Mouse (Mus musculus): ENCODE measurements around the gene Faf1. TPM values are rescaled to one million over a fixed set of nuclear protein-coding genes. Genes with fewer than 3 reads are reported as not detected.

The Faf1 gene
- polyA plus RNA-seq, 1 experiment from 2014 or later = 32.5 TPM

DNA sequence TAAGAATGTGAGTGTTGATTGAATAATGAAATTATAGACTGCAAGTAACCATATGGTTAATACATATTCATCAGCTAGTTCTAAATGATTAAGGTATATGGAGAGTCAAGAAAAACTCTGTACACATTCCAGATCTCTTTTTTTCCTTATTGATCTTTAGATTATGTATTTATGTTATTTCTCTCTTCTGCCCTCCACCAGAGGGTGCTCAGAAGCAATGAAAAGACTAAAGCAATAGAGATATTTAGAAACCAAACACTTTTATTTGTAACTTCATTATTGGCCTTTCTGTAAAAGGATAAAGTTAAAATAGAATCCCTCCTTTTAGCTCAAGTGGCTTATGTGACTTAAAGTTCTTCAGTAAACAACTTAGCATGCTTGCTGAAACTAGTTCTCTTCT lies 143.1 kb downstream of the Faf1 start:
- DNase-seq (ENCODE audit: low spot score) = no peak
- no peaks in the 10 kb centered on the region for H3K36me3 ChIP-seq
- no peaks in the 10 kb centered on the region for H3K27me3 ChIP-seq (ENCODE audit: insufficient read depth, poor library complexity, severe bottlenecking)
- H3K9me3 ChIP-seq = no peaks in the 10 kb centered on the region
- no peak overlapping the region for H3K27ac ChIP-seq
- no peaks in the 10 kb centered on the region for H3K4me1 ChIP-seq (replicated peaks)
- no peak overlapping the region for H3K4me3 ChIP-seq

- H3K4me3 ChIP-seq = no peak overlapping the region
- H3K27me3 ChIP-seq (ENCODE audit: insufficient read depth, poor library complexity, severe bottlenecking) = no peaks in the 10 kb centered on the region
- H3K9me3 ChIP-seq = no peaks in the 10 kb centered on the region
- 89% methylated on average over 3 of the region's 3 CpGs for WGBS
- DNase-seq (ENCODE audit: low spot score) = no peak
- no peaks in the 10 kb centered on the region for H3K4me1 ChIP-seq (replicated peaks)
- H3K36me3 ChIP-seq = peaks cover 7% of the 10 kb centered on the region; the same call in 1 of the 2 replicates
- H3K27ac ChIP-seq = no peak overlapping the region
Measured at GRCm38 (mm10) chr4:109829800-109830199, 153.4 kb downstream of the Faf1 start.

GRCm38 (mm10) chr4:109857851-109858250 lies 181.5 kb downstream of the Faf1 start:
- H3K9me3 ChIP-seq = no peaks in the 10 kb centered on the region
- no peak for DNase-seq (ENCODE audit: low spot score)
- no peaks in the 10 kb centered on the region for H3K36me3 ChIP-seq
- no peaks in the 10 kb centered on the region for H3K27me3 ChIP-seq (ENCODE audit: insufficient read depth, poor library complexity, severe bottlenecking)
- H3K4me1 ChIP-seq (replicated peaks) = peaks cover 22% of the 10 kb centered on the region
- H3K27ac ChIP-seq = no peak overlapping the region
- 81% methylated on average over 3 of the region's 3 CpGs for WGBS
- no peak overlapping the region for H3K4me3 ChIP-seq

DNA sequence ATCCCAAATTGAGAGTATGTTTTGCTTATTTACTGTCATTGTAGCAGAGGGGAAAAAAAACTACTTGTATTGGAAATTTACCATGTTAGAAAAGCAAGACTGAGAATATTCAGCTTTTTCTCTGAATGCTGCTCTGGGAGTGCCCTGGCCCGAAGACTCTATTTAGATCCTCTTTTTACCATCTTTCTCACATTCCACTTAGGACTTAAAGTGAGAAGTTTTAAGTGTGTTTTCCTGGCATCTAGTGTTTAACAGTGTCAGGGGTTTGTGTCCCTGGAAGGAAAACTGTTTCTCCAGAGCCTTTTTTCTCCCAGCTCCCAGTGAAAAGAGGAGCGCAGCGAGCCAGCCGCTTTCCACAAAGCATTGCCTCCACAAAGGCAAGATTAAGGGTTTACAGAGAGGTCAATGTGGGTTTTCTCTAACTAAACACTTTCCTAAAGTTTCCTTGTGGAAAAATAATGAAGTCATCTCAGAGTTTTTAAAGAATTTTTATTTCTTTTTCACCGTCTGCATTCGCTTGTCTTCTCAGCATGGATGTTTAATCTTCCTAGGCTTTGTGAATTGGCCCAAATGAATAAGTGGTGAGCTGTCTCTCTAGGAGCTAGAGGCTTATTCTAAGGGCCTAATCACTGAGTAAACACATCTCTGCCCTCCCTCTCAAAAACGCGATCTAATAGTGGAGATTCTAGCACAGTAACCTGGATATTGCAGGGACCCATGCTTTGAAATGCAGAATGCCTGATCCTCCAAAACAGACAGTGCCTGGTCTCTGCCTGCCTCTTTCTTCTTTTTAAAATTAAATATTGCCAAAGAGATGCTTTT lies 182.4 kb downstream of the Faf1 start:
- peaks cover 22% of the 10 kb centered on the region for H3K4me1 ChIP-seq (replicated peaks)
- no peak overlapping the region; the same call in 1 of the 2 replicates for H3K27ac ChIP-seq
- no peaks in the 10 kb centered on the region for H3K27me3 ChIP-seq (ENCODE audit: insufficient read depth, poor library complexity, severe bottlenecking)
- H3K4me3 ChIP-seq = no peak overlapping the region
- no peaks in the 10 kb centered on the region for H3K9me3 ChIP-seq
- DNase-seq (ENCODE audit: low spot score) = no peak
- H3K36me3 ChIP-seq = no peaks in the 10 kb centered on the region
- WGBS = 37% methylated on average over 8 of the region's 8 CpGs

DNA sequence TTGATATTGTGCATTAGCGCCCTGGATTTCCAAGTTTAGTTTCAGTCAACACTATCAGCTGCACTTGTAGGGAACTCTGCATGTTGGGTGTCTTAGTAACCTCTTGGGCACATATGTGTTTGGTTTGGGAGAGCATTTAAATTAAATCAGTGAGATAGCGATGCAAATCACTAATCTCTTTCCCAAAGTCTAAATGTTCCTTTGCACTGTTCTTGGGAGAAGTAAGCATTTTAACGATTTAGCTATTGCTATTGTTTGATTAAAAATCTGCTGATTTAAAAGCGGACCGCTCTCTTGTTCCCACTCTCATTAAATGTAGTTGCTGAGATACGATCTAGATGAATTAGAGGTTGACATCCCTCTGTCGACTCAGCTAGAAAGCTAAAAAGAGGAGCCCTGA lies 183.0 kb downstream of the Faf1 start:
- Histone ChIP-seq H3K36me3 (no peaks in the 10 kb centered on the region), H3K4me1 (replicated peaks) (peaks cover 22% of the 10 kb centered on the region), H3K9me3 (no peaks in the 10 kb centered on the region), H3K27me3 (ENCODE audit: insufficient read depth, poor library complexity, severe bottlenecking) (no peaks in the 10 kb centered on the region), H3K27ac (no peak overlapping the region), H3K4me3 (no peak overlapping the region)
- DNase-seq (ENCODE audit: low spot score) = no peak
- 70% methylated on average over 7 of the region's 7 CpGs for WGBS

- Histone ChIP-seq H3K4me1 (replicated peaks) (peaks cover 22% of the 10 kb centered on the region), H3K9me3 (no peaks in the 10 kb centered on the region), H3K27ac (no peak overlapping the region), H3K27me3 (ENCODE audit: insufficient read depth, poor library complexity, severe bottlenecking) (no peaks in the 10 kb centered on the region), H3K36me3 (no peaks in the 10 kb centered on the region), H3K4me3 (no peak overlapping the region)
- DNase-seq (ENCODE audit: low spot score) = no peak
- 67% methylated on average over 2 of the region's 2 CpGs for WGBS
Measured at GRCm38 (mm10) chr4:109860256-109860655, 183.9 kb downstream of the Faf1 start.

- 75% methylated on average over 4 of the region's 4 CpGs for WGBS
- Histone ChIP-seq H3K4me1 (replicated peaks) (peaks cover 22% of the 10 kb centered on the region), H3K27me3 (ENCODE audit: insufficient read depth, poor library complexity, severe bottlenecking) (no peaks in the 10 kb centered on the region), H3K27ac (no peak overlapping the region), H3K4me3 (no peak overlapping the region), H3K9me3 (no peaks in the 10 kb centered on the region), H3K36me3 (no peaks in the 10 kb centered on the region)
- DNase-seq (ENCODE audit: low spot score) = no peak
Measured at GRCm38 (mm10) chr4:109862271-109862670, 185.9 kb downstream of the Faf1 start.

DNA sequence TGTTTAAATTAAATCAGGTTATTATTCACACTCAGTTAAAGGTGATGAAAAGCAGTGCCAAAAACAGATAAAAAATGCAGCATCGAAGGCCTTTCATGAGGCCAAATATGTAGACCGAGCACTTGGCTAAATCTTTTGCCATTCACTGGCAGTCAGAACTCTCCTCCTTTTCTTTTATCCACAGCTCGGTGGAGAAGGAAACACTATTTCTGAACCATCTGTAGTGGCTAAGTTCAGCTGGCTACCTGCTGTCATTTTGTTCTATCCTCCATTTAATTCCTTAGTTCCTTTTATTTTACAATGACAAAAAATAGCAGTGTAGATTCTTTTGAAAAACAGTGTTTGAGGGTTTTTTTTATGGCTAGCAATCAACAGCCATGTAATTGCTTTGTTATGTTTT lies 186.6 kb downstream of the Faf1 start:
- Histone ChIP-seq H3K4me3 (no peak overlapping the region), H3K27me3 (ENCODE audit: insufficient read depth, poor library complexity, severe bottlenecking) (no peaks in the 10 kb centered on the region), H3K4me1 (replicated peaks) (peaks cover 22% of the 10 kb centered on the region), H3K27ac (no peak overlapping the region), H3K36me3 (no peaks in the 10 kb centered on the region), H3K9me3 (no peaks in the 10 kb centered on the region)
- DNase-seq (ENCODE audit: low spot score) = no peak
- 50% methylated on average over 3 of the region's 3 CpGs for WGBS

DNA sequence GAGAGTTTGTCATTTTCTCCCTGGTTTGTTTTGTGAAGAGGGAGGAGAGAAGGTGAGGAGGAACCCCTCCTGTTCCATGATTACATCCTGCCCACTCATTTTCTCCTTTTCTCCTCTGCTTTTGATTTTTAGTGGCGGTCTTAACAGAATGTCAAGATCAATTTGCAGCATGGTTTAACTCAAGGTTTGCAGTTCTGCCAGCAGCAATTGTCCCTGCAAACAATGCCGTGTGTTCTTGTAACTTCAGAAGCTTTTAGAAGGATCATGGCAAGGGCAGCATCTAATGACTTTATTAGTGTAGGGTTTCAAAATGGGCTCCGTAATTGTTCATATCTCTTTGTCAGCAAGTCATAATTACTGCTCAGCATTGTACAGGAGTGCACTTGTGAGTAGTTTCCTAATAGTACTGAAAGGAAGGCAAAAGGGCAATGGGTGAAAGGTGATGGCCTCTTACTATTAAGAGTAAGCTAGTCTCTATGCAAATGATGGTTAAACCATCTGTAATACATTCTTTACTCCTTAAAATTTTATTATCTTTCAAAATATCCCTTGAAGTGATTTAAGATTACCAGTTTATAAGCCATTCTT lies 192.6 kb downstream of the Faf1 start:
- no peak for DNase-seq (ENCODE audit: low spot score)
- Histone ChIP-seq H3K27ac (no peak overlapping the region), H3K27me3 (ENCODE audit: insufficient read depth, poor library complexity, severe bottlenecking) (no peaks in the 10 kb centered on the region), H3K9me3 (no peaks in the 10 kb centered on the region), H3K36me3 (peaks cover 5% of the 10 kb centered on the region), H3K4me3 (no peak overlapping the region), H3K4me1 (replicated peaks) (no peaks in the 10 kb centered on the region)
- WGBS = 71% methylated on average over 3 of the region's 3 CpGs

- WGBS = 25% methylated on average over 4 of the region's 4 CpGs
- DNase-seq (ENCODE audit: low spot score) = no peak
- H3K9me3 ChIP-seq = no peaks in the 10 kb centered on the region
- no peak overlapping the region for H3K27ac ChIP-seq
- H3K4me1 ChIP-seq (replicated peaks) = peaks cover 17% of the 10 kb centered on the region; the same call in 1 of the 2 replicates
- H3K27me3 ChIP-seq (ENCODE audit: insufficient read depth, poor library complexity, severe bottlenecking) = no peaks in the 10 kb centered on the region
- no peaks in the 10 kb centered on the region for H3K36me3 ChIP-seq
- H3K4me3 ChIP-seq = no peak overlapping the region
Measured at GRCm38 (mm10) chr4:109884333-109884732, 207.9 kb downstream of the Faf1 start.

DNA sequence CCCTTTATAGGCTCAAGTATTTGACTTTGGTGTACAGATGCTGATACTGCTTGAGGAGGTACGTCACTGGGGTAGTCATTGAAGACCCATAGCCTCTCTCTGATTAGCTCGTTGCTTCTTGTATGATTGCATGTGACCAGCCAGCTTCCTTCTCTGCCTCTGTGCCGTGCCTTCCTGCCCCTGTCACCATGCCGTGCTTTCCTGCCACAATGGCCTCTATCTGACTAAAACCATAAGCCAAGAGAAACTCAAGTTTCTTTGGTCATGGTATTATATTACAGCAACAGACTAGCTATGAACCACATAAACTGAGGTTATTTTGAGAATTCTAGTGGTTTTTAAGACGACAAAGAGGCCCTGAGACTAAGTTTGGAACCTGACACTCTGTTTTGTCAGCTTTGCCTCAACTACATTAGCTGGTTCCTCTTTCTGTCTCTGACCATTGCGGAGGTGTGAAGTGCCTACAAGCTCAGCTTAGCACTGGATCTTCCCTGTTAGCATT lies 211.5 kb downstream of the Faf1 start:
- Histone ChIP-seq H3K27me3 (ENCODE audit: insufficient read depth, poor library complexity, severe bottlenecking) (no peaks in the 10 kb centered on the region), H3K4me3 (no peak overlapping the region), H3K27ac (no peak overlapping the region), H3K36me3 (peaks cover 17% of the 10 kb centered on the region), H3K9me3 (no peaks in the 10 kb centered on the region), H3K4me1 (replicated peaks) (peaks cover 17% of the 10 kb centered on the region; the same call in 1 of the 2 replicates)
- DNase-seq (ENCODE audit: low spot score) = no peak
- 90% methylated on average over 6 of the region's 6 CpGs for whole genome bisulfite sequencing

GRCm38 (mm10) chr4:109897810-109898566 lies 221.6 kb downstream of the Faf1 start:
- WGBS = 94% methylated on average over 6 of the region's 6 CpGs
- DNase-seq (ENCODE audit: low spot score) = no peak
- H3K4me1 ChIP-seq (replicated peaks) = no peaks in the 10 kb centered on the region
- H3K4me3 ChIP-seq = no peak overlapping the region
- H3K27me3 ChIP-seq (ENCODE audit: insufficient read depth, poor library complexity, severe bottlenecking) = no peaks in the 10 kb centered on the region
- peaks cover 13% of the 10 kb centered on the region; the same call in 1 of the 2 replicates for H3K36me3 ChIP-seq
- H3K27ac ChIP-seq = no peak overlapping the region
- no peaks in the 10 kb centered on the region for H3K9me3 ChIP-seq

- no peaks in the 10 kb centered on the region for H3K27me3 ChIP-seq (ENCODE audit: insufficient read depth, poor library complexity, severe bottlenecking)
Measured at GRCm38 (mm10) chr4:109901076-109901475, 224.7 kb downstream of the Faf1 start.

More at GRCm38 (mm10) chr4:109901076-109901475, 224.7 kb downstream of the Faf1 start:
- Histone ChIP-seq H3K36me3 (peaks cover 7% of the 10 kb centered on the region; the same call in 1 of the 2 replicates), H3K9me3 (no peaks in the 10 kb centered on the region), H3K4me3 (no peak overlapping the region), H3K4me1 (replicated peaks) (no peaks in the 10 kb centered on the region), H3K27ac (no peak overlapping the region)
- WGBS = 90% methylated on average over 2 of the region's 2 CpGs
- DNase-seq (ENCODE audit: low spot score) = no peak

Data from hindbrain, embryonic 10.5 days (tissue).